In the genomic region with DNA sequence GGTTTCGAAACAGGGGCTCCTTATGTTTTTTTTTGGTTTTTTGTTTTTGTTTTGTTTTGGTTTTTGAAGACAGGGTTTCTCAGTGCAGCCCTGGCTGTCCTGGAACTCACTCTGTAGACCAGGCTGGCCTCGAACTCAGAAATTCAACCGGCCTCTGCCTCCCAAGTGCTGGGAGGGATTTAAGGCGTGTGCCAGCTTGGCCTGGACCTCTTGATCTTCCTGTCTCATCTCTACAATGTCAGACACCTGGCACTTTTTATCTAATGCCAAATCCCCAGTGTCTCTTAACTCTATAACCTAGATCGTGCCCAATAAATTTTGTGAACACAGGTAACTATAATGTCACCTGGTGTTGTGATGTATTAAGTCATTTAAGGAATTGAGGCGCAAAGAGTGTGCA, we compare ENCODE assay signal across 8 mouse cellular contexts. TPM values are rescaled to one million over a fixed set of nuclear protein-coding genes. Genes with fewer than 3 reads are reported as not detected.
DNase-seq lines count a peak whose midpoint lies in the region; ATAC-seq and TF ChIP-seq lines count a peak whose summit lies in the region.

No protein-coding gene starts in this region.

- no peaks in the 10 kb centered on the region for H3K27me3 ChIP-seq in liver, adult 2 months (ENCODE audit: control insufficient read depth, insufficient read depth, low read length)
- H3K27me3 ChIP-seq in embryonic facial prominence, embryonic 15.5 days = no peaks in the 10 kb centered on the region
- no peaks in the 10 kb centered on the region for H3K27me3 ChIP-seq in intestine, embryonic 15.5 days (replicated peaks)
- no peaks in the 10 kb centered on the region for H3K27me3 ChIP-seq in neural tube, embryonic 12.5 days (replicated peaks)

- ATAC-seq in embryonic facial prominence, embryonic 15.5 days (ENCODE audit: insufficient number of reproducible peaks, low FRiP score, low TSS enrichment, low read depth) = no peak
- ATAC-seq in intestine, embryonic 15.5 days = no peak
- ATAC-seq in neural tube, embryonic 12.5 days (ENCODE audit: low FRiP score, low read depth) = no peak

- 81% methylated on average over 6 of the region's 6 CpGs for WGBS in liver, adult 2 months
- 70% methylated on average over 6 of the region's 6 CpGs for WGBS in embryonic facial prominence, embryonic 15.5 days
- 77% methylated on average over 6 of the region's 6 CpGs for WGBS in intestine, embryonic 15.5 days
- 87% methylated on average over 6 of the region's 6 CpGs for WGBS in neural tube, embryonic 12.5 days

- TF ChIP-seq CTCF in liver, adult 2 months (IDR thresholded peaks at IDR 0.05; ENCODE audit: low read depth, low read length) = no peak

- no peak for DNase-seq in liver, adult 2 months (ENCODE audit: extremely low read depth, low read depth, low spot score)
- no peak for DNase-seq in liver
- DNase-seq in layer of hippocampus, adult 8-10 months (ENCODE audit: low spot score in 2 of 2) = no peak
- no peak for DNase-seq in urinary bladder, postnatal 10 days (ENCODE audit: low spot score)
- no peak for DNase-seq in natural killer cell, adult 2 months (ENCODE audit: low spot score in 2 of 2)

- H3K36me3 ChIP-seq in liver, adult 2 months (ENCODE audit: control insufficient read depth, insufficient read depth, low read length) = no peaks in the 10 kb centered on the region
- peaks cover 25% of the 10 kb centered on the region; the same call in 1 of the 2 replicates for H3K36me3 ChIP-seq in embryonic facial prominence, embryonic 15.5 days
- H3K36me3 ChIP-seq in intestine, embryonic 15.5 days = peaks cover 18% of the 10 kb centered on the region
- H3K36me3 ChIP-seq in neural tube, embryonic 12.5 days = peaks cover 19% of the 10 kb centered on the region

- H3K9ac ChIP-seq in liver, adult 2 months (ENCODE audit: low read depth, low read length) = peak overlapping the region; percentile 85
- H3K9ac ChIP-seq in embryonic facial prominence, embryonic 15.5 days = peak overlapping the region; percentile 54; the same call in 1 of the 2 replicates
- peak overlapping the region; percentile 74 for H3K9ac ChIP-seq in intestine, embryonic 15.5 days
- peak overlapping the region; percentile 66; the same call in 1 of the 2 replicates for H3K9ac ChIP-seq in neural tube, embryonic 12.5 days

- TF ChIP-seq POLR2A in liver, adult 2 months (IDR thresholded peaks at IDR 0.05; ENCODE audit: extremely low read depth, insufficient read depth, low read length) = no peak

- no peaks in the 10 kb centered on the region for H3K79me2 ChIP-seq in liver, adult 2 months (ENCODE audit: control insufficient read depth, insufficient read depth, low read length)

- H3K4me1 ChIP-seq in liver, adult 2 months (ENCODE audit: control insufficient read depth, insufficient read depth, low read length) = peaks cover 4% of the 10 kb centered on the region; the same call in 1 of the 2 replicates
- peaks cover 17% of the 10 kb centered on the region for H3K4me1 ChIP-seq in embryonic facial prominence, embryonic 15.5 days
- H3K4me1 ChIP-seq in intestine, embryonic 15.5 days (replicated peaks) = peaks cover 11% of the 10 kb centered on the region; the same call in 1 of the 2 replicates
- H3K4me1 ChIP-seq in neural tube, embryonic 12.5 days = peaks cover 9% of the 10 kb centered on the region

- H3K27ac ChIP-seq in liver, adult 2 months (replicated peaks; ENCODE audit: insufficient read depth, low read depth, low read length) = peak overlapping the region; percentile 57; the same call in 1 of the 2 replicates
- peak overlapping the region; percentile 91 for H3K27ac ChIP-seq in embryonic facial prominence, embryonic 15.5 days (replicated peaks)
- H3K27ac ChIP-seq in intestine, embryonic 15.5 days = peak overlapping the region; percentile 94; the same call in 1 of the 2 replicates
- no peak overlapping the region; the same call in 1 of the 2 replicates for H3K27ac ChIP-seq in neural tube, embryonic 12.5 days

- H3K4me2 ChIP-seq in embryonic facial prominence, embryonic 15.5 days (replicated peaks) = peak overlapping the region; percentile 95
- peak overlapping the region; percentile 96 for H3K4me2 ChIP-seq in intestine, embryonic 15.5 days (replicated peaks)
- peak overlapping the region; percentile 86 for H3K4me2 ChIP-seq in neural tube, embryonic 12.5 days (replicated peaks)

- peak overlapping the region; percentile 76 for H3K4me3 ChIP-seq in liver, adult 2 months (ENCODE audit: insufficient read depth, low read depth, low read length)
- H3K4me3 ChIP-seq in embryonic facial prominence, embryonic 15.5 days (replicated peaks) = peak overlapping the region; percentile 62
- peak overlapping the region; percentile 61 for H3K4me3 ChIP-seq in intestine, embryonic 15.5 days (replicated peaks)
- H3K4me3 ChIP-seq in neural tube, embryonic 12.5 days = peak overlapping the region; percentile 56

- no peaks in the 10 kb centered on the region for H3K9me3 ChIP-seq in embryonic facial prominence, embryonic 15.5 days (replicated peaks)
- H3K9me3 ChIP-seq in intestine, embryonic 15.5 days = no peaks in the 10 kb centered on the region
- no peaks in the 10 kb centered on the region for H3K9me3 ChIP-seq in neural tube, embryonic 12.5 days

RNA-seq across cellular contexts. Expression of a gene that starts 7.2 kb away (rescaled TPM):
- total RNA-seq in liver, adult 2 months (2014; rRNA removed) = 61.5 and 70.2 TPM in 2 replicates
- polyA plus RNA-seq in liver, adult 2 months (2012; rRNA removed) = 70.7 and 73.4 TPM in 2 replicates
- 141 and 142 TPM in 2 replicates for polyA plus RNA-seq in embryonic facial prominence, embryonic 15.5 days (2015; fragmentation: Nextera tagmentation; extraction: Ambion mirVana)
- polyA plus RNA-seq in intestine, embryonic 15.5 days (2015; fragmentation: Nextera tagmentation; extraction: Ambion mirVana) = 216 and 219 TPM in 2 replicates
- 130 and 144 TPM in 2 replicates for polyA plus RNA-seq in neural tube, embryonic 12.5 days (2016; fragmentation: Nextera tagmentation; extraction: Ambion mirVana)
- total RNA-seq in layer of hippocampus, adult 8-10 months (2022) = 10 to 100 TPM; 16.8 to 21.7 (median 19.5) TPM

RNA-seq across cellular contexts. Expression of a gene that starts 9.3 kb away (rescaled TPM):
- 19.6 and 30.1 TPM in 2 replicates for total RNA-seq in liver, adult 2 months (2014; rRNA removed)
- polyA plus RNA-seq in liver, adult 2 months (2012; rRNA removed) = 52.8 and 57.7 TPM in 2 replicates
- polyA plus RNA-seq in embryonic facial prominence, embryonic 15.5 days (2015; fragmentation: Nextera tagmentation; extraction: Ambion mirVana) = 73.7 and 77.5 TPM in 2 replicates
- polyA plus RNA-seq in intestine, embryonic 15.5 days (2015; fragmentation: Nextera tagmentation; extraction: Ambion mirVana) = 41.0 and 44.5 TPM in 2 replicates
- polyA plus RNA-seq in neural tube, embryonic 12.5 days (2016; fragmentation: Nextera tagmentation; extraction: Ambion mirVana) = 58.1 and 61.9 TPM in 2 replicates
- total RNA-seq in layer of hippocampus, adult 8-10 months (2022) = 10 to 100 TPM; 51.6 to 62.9 (median 58.3) TPM

RNA-seq across cellular contexts. Expression of a gene that starts 20.4 kb away (rescaled TPM):
- 1.4 and 1.5 TPM in 2 replicates for total RNA-seq in liver, adult 2 months (2014; rRNA removed)
- 3.5 and 4.0 TPM in 2 replicates for polyA plus RNA-seq in liver, adult 2 months (2012; rRNA removed)
- polyA plus RNA-seq in embryonic facial prominence, embryonic 15.5 days (2015; fragmentation: Nextera tagmentation; extraction: Ambion mirVana) = 22.4 and 23.9 TPM in 2 replicates
- 13.8 and 16.0 TPM in 2 replicates for polyA plus RNA-seq in intestine, embryonic 15.5 days (2015; fragmentation: Nextera tagmentation; extraction: Ambion mirVana)
- polyA plus RNA-seq in neural tube, embryonic 12.5 days (2016; fragmentation: Nextera tagmentation; extraction: Ambion mirVana) = 30.1 and 32.8 TPM in 2 replicates
- total RNA-seq in layer of hippocampus, adult 8-10 months (2022) = 1 to 10 TPM; 2.4 to 7.9 (median 7.0) TPM

RNA-seq across cellular contexts. Expression of a gene that starts 20.5 kb away (rescaled TPM):
- 2.3 and 2.9 TPM in 2 replicates for total RNA-seq in liver, adult 2 months (2014; rRNA removed)
- 3.5 and 4.5 TPM in 2 replicates for polyA plus RNA-seq in liver, adult 2 months (2012; rRNA removed)
- 41.3 and 42.5 TPM in 2 replicates for polyA plus RNA-seq in embryonic facial prominence, embryonic 15.5 days (2015; fragmentation: Nextera tagmentation; extraction: Ambion mirVana)
- 24.7 and 27.5 TPM in 2 replicates for polyA plus RNA-seq in intestine, embryonic 15.5 days (2015; fragmentation: Nextera tagmentation; extraction: Ambion mirVana)
- polyA plus RNA-seq in neural tube, embryonic 12.5 days (2016; fragmentation: Nextera tagmentation; extraction: Ambion mirVana) = 67.6 and 68.9 TPM in 2 replicates
- total RNA-seq in layer of hippocampus, adult 8-10 months (2022) = 10 to 100 TPM; 20.6 to 21.4 (median 20.9) TPM

RNA-seq across cellular contexts. Expression of a gene that starts 20.5 kb away (rescaled TPM):
- 939 and 948 TPM in 2 replicates for total RNA-seq in liver, adult 2 months (2014; rRNA removed)
- polyA plus RNA-seq in liver, adult 2 months (2012; rRNA removed) = 388 and 524 TPM in 2 replicates
- 53.7 and 58.5 TPM in 2 replicates for polyA plus RNA-seq in embryonic facial prominence, embryonic 15.5 days (2015; fragmentation: Nextera tagmentation; extraction: Ambion mirVana)
- polyA plus RNA-seq in intestine, embryonic 15.5 days (2015; fragmentation: Nextera tagmentation; extraction: Ambion mirVana) = 205 and 233 TPM in 2 replicates
- 65.2 and 73.1 TPM in 2 replicates for polyA plus RNA-seq in neural tube, embryonic 12.5 days (2016; fragmentation: Nextera tagmentation; extraction: Ambion mirVana)
- total RNA-seq in layer of hippocampus, adult 8-10 months (2022) = 10 to 100 TPM; 36.9 to 43.1 (median 40.0) TPM
